Mouse (Mus musculus): ENCODE results near the gene Rgl1.
"Not testable (repeated sequence)": the region's sequence is repeated elsewhere in the genome, so short reads cannot be mapped to it uniquely, and the experiment has no call there.

The Rgl1 gene

GRCm38 (mm10) chr1:152766032-152766772 lies at the start of gene Rgl1, which contains the start of gene Arpc5:
Gene Rgl1 (minus strand): TSS chr1:152766351.
Gene Arpc5 (plus strand): TSS chr1:152766542.
- peak; percentile 95 for DNase-seq

GRCm38 (mm10) chr1:152815265-152815701 lies 49.1 kb upstream of the Rgl1 start:
- no peak for DNase-seq

GRCm38 (mm10) chr1:152810533-152811439 lies 44.6 kb upstream of the Rgl1 start:
- DNase-seq: no peak

GRCm38 (mm10) chr1:152809541-152810252 lies 43.5 kb upstream of the Rgl1 start:
- DNase-seq: no peak

- DNase-seq: no peak
These were observed 42.2 kb upstream of the Rgl1 start for GRCm38 (mm10) chr1:152808392-152808680.

- no peak for DNase-seq
These were observed 41.7 kb upstream of the Rgl1 start for GRCm38 (mm10) chr1:152807619-152808391.

- DNase-seq: no peak
These were observed 38.8 kb upstream of the Rgl1 start for GRCm38 (mm10) chr1:152804907-152805306.

- DNase-seq: no peak
These were observed 34.6 kb upstream of the Rgl1 start for GRCm38 (mm10) chr1:152800633-152801176.

GRCm38 (mm10) chr1:152799897-152800296 lies 33.7 kb upstream of the Rgl1 start, which contains the start of gene Ncf2:
Gene Ncf2 (plus strand): TSS chr1:152800194.
- no peak for DNase-seq

GRCm38 (mm10) chr1:152798125-152798524 lies 32.0 kb upstream of the Rgl1 start:
- no peak for DNase-seq

GRCm38 (mm10) chr1:152796683-152797263 lies 30.6 kb upstream of the Rgl1 start:
- DNase-seq: no peak

GRCm38 (mm10) chr1:152795688-152796255 lies 29.6 kb upstream of the Rgl1 start:
- DNase-seq: no peak

GRCm38 (mm10) chr1:152793495-152794130 lies 27.5 kb upstream of the Rgl1 start:
- DNase-seq: no peak

- DNase-seq: no peak
These were observed 26.8 kb upstream of the Rgl1 start for GRCm38 (mm10) chr1:152792736-152793494.

GRCm38 (mm10) chr1:152791269-152791668 lies 25.1 kb upstream of the Rgl1 start:
- DNase-seq: no peak

GRCm38 (mm10) chr1:152790821-152791220 lies 24.7 kb upstream of the Rgl1 start:
- no peak for DNase-seq

GRCm38 (mm10) chr1:152790254-152790653 lies 24.1 kb upstream of the Rgl1 start:
- DNase-seq: no peak

GRCm38 (mm10) chr1:152788121-152788660 lies 22.0 kb upstream of the Rgl1 start:
- DNase-seq: no peak

GRCm38 (mm10) chr1:152786953-152787352 lies 20.8 kb upstream of the Rgl1 start:
- DNase-seq: no peak

GRCm38 (mm10) chr1:152785446-152785845 lies 19.3 kb upstream of the Rgl1 start:
- DNase-seq: not testable (repeated sequence)

Measured in cerebellum, adult 8-10 months (tissue).